9 mouse cellular contexts compared by ENCODE assay signal in genomic region chr2:131827999-131828975, GRCm38 (mm10). TPM values are rescaled to one million over a fixed set of nuclear protein-coding genes. Genes with fewer than 3 reads are reported as not detected.
DNase-seq lines count a peak whose midpoint lies in the region; ATAC-seq and TF ChIP-seq lines count a peak whose summit lies in the region.
"Had no signal": no experiment of that assay in that cellular context is flagged by ENCODE, and none has a peak within 500 bp of the region (broad histone marks: within the 10 kb centered on the region; RNA-seq: fewer than 3 reads in every experiment).

No protein-coding gene starts in this region.

- no peaks in the 10 kb centered on the region; the same call in 1 of the 2 replicates for H3K4me1 ChIP-seq in thymus, adult 2 months (replicated peaks; ENCODE audit: control insufficient read depth, insufficient read depth, low read length)
- H3K4me1 ChIP-seq in forebrain, embryonic 14.5 days (ENCODE audit: control insufficient read depth, insufficient read depth, low read length): 0 out of 2 replicates have a peak, but pooled peaks cover 6% of the 10 kb centered on the region
- no peaks in the 10 kb centered on the region; the same call in 1 of the 2 replicates for H3K4me1 ChIP-seq in hindbrain, embryonic 13.5 days (replicated peaks)
- no peaks in the 10 kb centered on the region for H3K4me1 ChIP-seq in midbrain, embryonic 14.5 days (ENCODE audit: control insufficient read depth, insufficient read depth, low read length)
- no peaks in the 10 kb centered on the region for H3K4me1 ChIP-seq in stomach, postnatal 0 days (replicated peaks; ENCODE audit: control insufficient read depth, insufficient read depth)

- no peak for TF ChIP-seq CTCF in thymus, adult 2 months (IDR thresholded peaks at IDR 0.05; ENCODE audit: borderline replicate concordance, control insufficient read depth, extremely low read depth, insufficient read depth, low read length, poor library complexity)
- TF ChIP-seq CTCF in stomach, postnatal 0 days (IDR thresholded peaks at IDR 0.05; ENCODE audit: low read depth): peak; percentile 82

- intact Hi-C loops in left cerebral cortex, postnatal 36 days (cut with DNase I): loop anchor here (1.0 to 10.0 kb wide), 5 partner anchors 69 to 417 kb away; partner anchors contain the start of gene Tmem230

- no peaks in the 10 kb centered on the region for H3K9me3 ChIP-seq in forebrain, embryonic 14.5 days (replicated peaks; ENCODE audit: control insufficient read depth, low read length)
- 0 out of 2 replicates have a peak, but pooled peaks cover 3% of the 10 kb centered on the region for H3K9me3 ChIP-seq in hindbrain, embryonic 13.5 days
- H3K9me3 ChIP-seq in midbrain, embryonic 14.5 days (ENCODE audit: control insufficient read depth, low read length): peaks cover 4% of the 10 kb centered on the region; the same call in 1 of the 2 replicates
- H3K9me3 ChIP-seq in stomach, postnatal 0 days (ENCODE audit: control insufficient read depth, low read length): no peaks in the 10 kb centered on the region

- H3K4me2 ChIP-seq in forebrain, embryonic 14.5 days (ENCODE audit: low read length): peak overlapping the region; percentile 34
- peak overlapping the region; percentile 32 for H3K4me2 ChIP-seq in hindbrain, embryonic 13.5 days
- H3K4me2 ChIP-seq in midbrain, embryonic 14.5 days (ENCODE audit: low read length): no peak overlapping the region; the same call in 1 of the 2 replicates
- no peak overlapping the region for H3K4me2 ChIP-seq in stomach, postnatal 0 days (replicated peaks; ENCODE audit: low read depth)

- H3K27ac ChIP-seq in thymus, adult 2 months (ENCODE audit: control insufficient read depth, insufficient read depth, low read length): no peak overlapping the region
- H3K27ac ChIP-seq in forebrain, embryonic 14.5 days (ENCODE audit: low read depth, low read length): no peak overlapping the region
- H3K27ac ChIP-seq in hindbrain, embryonic 13.5 days: 0 out of 2 replicates have a peak overlapping the region, but pooled peaks have one; percentile 8
- H3K27ac ChIP-seq in midbrain, embryonic 14.5 days (replicated peaks; ENCODE audit: low read depth, low read length): no peak overlapping the region
- H3K27ac ChIP-seq in stomach, postnatal 0 days (replicated peaks): no peak overlapping the region

- WGBS in thymus, adult 2 months: 47% methylated on average over 18 of the region's 18 CpGs
- 30% methylated on average over 18 of the region's 18 CpGs for WGBS in forebrain, embryonic 14.5 days
- 45% methylated on average over 18 of the region's 18 CpGs for WGBS in hindbrain, embryonic 13.5 days
- WGBS in midbrain, embryonic 14.5 days: 35% methylated on average over 18 of the region's 18 CpGs
- WGBS in stomach, postnatal 0 days: 46% methylated on average over 18 of the region's 18 CpGs

- no peak overlapping the region for H3K9ac ChIP-seq in forebrain, embryonic 14.5 days (ENCODE audit: low read length)
- no peak overlapping the region for H3K9ac ChIP-seq in hindbrain, embryonic 13.5 days
- no peak overlapping the region for H3K9ac ChIP-seq in midbrain, embryonic 14.5 days (replicated peaks; ENCODE audit: low read length)
- H3K9ac ChIP-seq in stomach, postnatal 0 days (ENCODE audit: low read length): no peak overlapping the region

- H3K27me3 ChIP-seq in thymus, adult 2 months (ENCODE audit: control insufficient read depth, insufficient read depth, low read length): no peaks in the 10 kb centered on the region
- no peaks in the 10 kb centered on the region for H3K27me3 ChIP-seq in forebrain, embryonic 14.5 days (replicated peaks; ENCODE audit: control insufficient read depth, insufficient read depth, low read length)
- H3K27me3 ChIP-seq in hindbrain, embryonic 13.5 days: no peaks in the 10 kb centered on the region
- no peaks in the 10 kb centered on the region for H3K27me3 ChIP-seq in midbrain, embryonic 14.5 days (ENCODE audit: control insufficient read depth, insufficient read depth, low read length)
- H3K27me3 ChIP-seq in stomach, postnatal 0 days (ENCODE audit: control insufficient read depth, insufficient read depth, low read length): no peaks in the 10 kb centered on the region

- H3K4me3 ChIP-seq in thymus, adult 2 months (ENCODE audit: control insufficient read depth, insufficient read depth, low read length): no peak overlapping the region
- no peak overlapping the region for H3K4me3 ChIP-seq in forebrain, embryonic 14.5 days (ENCODE audit: low read depth, low read length)
- peak overlapping the region; percentile 11; the same call in 1 of the 2 replicates for H3K4me3 ChIP-seq in hindbrain, embryonic 13.5 days
- H3K4me3 ChIP-seq in midbrain, embryonic 14.5 days (replicated peaks; ENCODE audit: low read depth, low read length): no peak overlapping the region
- no peak overlapping the region for H3K4me3 ChIP-seq in stomach, postnatal 0 days (ENCODE audit: low read depth, low read length)
- H3K4me3 ChIP-seq: erythroblast, embryonic 14.5 days had no signal

- TF ChIP-seq EP300 in stomach, postnatal 0 days (optimal IDR thresholded peaks at IDR 0.05): no peak

- no peak for TF ChIP-seq POLR2A in thymus, adult 2 months (IDR thresholded peaks at IDR 0.05; ENCODE audit: control insufficient read depth, extremely low read depth, insufficient read depth, low read length, poor library complexity)

- peak; percentile 64 for DNase-seq in thymus, adult 2 months
- no peak for DNase-seq in thymus, adult 18-20 months
- DNase-seq in c-Kit-positive CD71-positive TER-119-positive erythroid progenitor cells, embryonic 14.5 days (ENCODE audit: low spot score): peak; percentile 68
- DNase-seq in forebrain, embryonic 14.5 days (ENCODE audit: low spot score): peak; percentile 91
- peak; percentile 36 to 45 for DNase-seq in left cerebral cortex, postnatal 36 days (ENCODE audit: low spot score in 2 of 2)
- peak; percentile 92 for DNase-seq in midbrain, embryonic 14.5 days
- DNase-seq in stomach, postnatal 0 days (ENCODE audit: low spot score): no peak

- peak; percentile 60 for ATAC-seq in forebrain, embryonic 14.5 days
- peak; percentile 77 for ATAC-seq in hindbrain, embryonic 13.5 days (ENCODE audit: low FRiP score)
- no peak; the same call in 1 of the 2 replicates for ATAC-seq in midbrain, embryonic 14.5 days (ENCODE audit: low FRiP score, low TSS enrichment)
- 0 out of 2 replicates have a peak, but pooled peaks have one; percentile 21 for ATAC-seq in stomach, postnatal 0 days (ENCODE audit: low FRiP score, low TSS enrichment)

- H3K36me3 ChIP-seq in thymus, adult 2 months (ENCODE audit: control insufficient read depth, insufficient read depth, low read length): no peaks in the 10 kb centered on the region
- no peaks in the 10 kb centered on the region for H3K36me3 ChIP-seq in forebrain, embryonic 14.5 days (ENCODE audit: control insufficient read depth, insufficient read depth, low read length)
- no peaks in the 10 kb centered on the region for H3K36me3 ChIP-seq in hindbrain, embryonic 13.5 days
- no peaks in the 10 kb centered on the region for H3K36me3 ChIP-seq in midbrain, embryonic 14.5 days (ENCODE audit: control insufficient read depth, insufficient read depth, low read length)
- no peaks in the 10 kb centered on the region for H3K36me3 ChIP-seq in stomach, postnatal 0 days (ENCODE audit: control insufficient read depth, insufficient read depth, low read length)

RNA-seq across cellular contexts. Expression of gene Erv3, which starts 31.3 kb away (rescaled TPM):
- polyA plus RNA-seq in thymus, adult 2 months (2012; rRNA removed): 0.23 and 0.28 TPM in 2 replicates
- not detected in 2 replicates for polyA plus RNA-seq in forebrain, embryonic 14.5 days (2014; fragmentation: Nextera tagmentation; extraction: Ambion mirVana)
- not detected in 2 replicates for polyA plus RNA-seq in hindbrain, embryonic 13.5 days (2015; fragmentation: Nextera tagmentation; extraction: Ambion mirVana)
- total RNA-seq in left cerebral cortex, postnatal 36 days (2021): under 1 TPM; 0.15 to 0.23 TPM
- not detected in 2 replicates for polyA plus RNA-seq in midbrain, embryonic 14.5 days (2014; fragmentation: Nextera tagmentation; extraction: Ambion mirVana)
- 0.02 TPM in 1 of 2 replicates, not detected in the other for polyA plus RNA-seq in stomach, postnatal 0 days (2015; fragmentation: Nextera tagmentation; extraction: Ambion mirVana)
- polyA plus RNA-seq: erythroblast, embryonic 14.5 days had no signal

Comparison
In these comparisons a context has a peak if more than half of its experiments do, and no peak if none do; other contexts are left out.
1. DNase-seq: peak in thymus, adult 2 months (single experiment), c-Kit-positive CD71-positive TER-119-positive erythroid progenitor cells, embryonic 14.5 days (single experiment), forebrain, embryonic 14.5 days (single experiment), left cerebral cortex, postnatal 36 days (2 of 2) and midbrain, embryonic 14.5 days (single experiment); none in thymus, adult 18-20 months (0 of 2) and stomach, postnatal 0 days (single experiment).
2. H3K4me2 ChIP-seq: peak in forebrain, embryonic 14.5 days (single experiment) and hindbrain, embryonic 13.5 days (single experiment); none in midbrain, embryonic 14.5 days (single experiment) and stomach, postnatal 0 days (single experiment).